Mouse (Mus musculus): ENCODE results near the gene Cdr2. TPM values are rescaled to one million over a fixed set of nuclear protein-coding genes. Genes with fewer than 3 reads are reported as not detected.
A peak's percentile ranks its signal among the peaks of the same experiment; 100 is the strongest.

The Cdr2 gene
- total and polyA plus RNA-seq, 2 experiments from 2014 or later: 4.5 to 41.5 TPM

- Histone ChIP-seq H3K4me3 (ENCODE audit: low read depth, low read length) (no peak overlapping the region), H3K27me3 (ENCODE audit: control insufficient read depth, insufficient read depth, low read length) (no peaks in the 10 kb centered on the region), H3K9me3 (replicated peaks; ENCODE audit: control insufficient read depth, low read length) (no peaks in the 10 kb centered on the region), H3K4me2 (ENCODE audit: low read depth, low read length) (no peak overlapping the region), H3K27ac (ENCODE audit: low read depth) (no peak overlapping the region), H3K36me3 (replicated peaks; ENCODE audit: control insufficient read depth, insufficient read depth, low read length) (peaks cover 86% of the 10 kb centered on the region), H3K9ac (replicated peaks; ENCODE audit: low read depth, low read length) (no peak overlapping the region), H3K4me1 (ENCODE audit: control insufficient read depth, insufficient read depth) (no peaks in the 10 kb centered on the region)
- DNase-seq (ENCODE audit: low spot score) (peak; percentile 64), ATAC-seq (ENCODE audit: insufficient read depth, low read depth) (peak; percentile 65; the same call in 1 of the 2 replicates)
- 28% methylated on average over 5 of the region's 5 CpGs for WGBS
- no peak for TF ChIP-seq EP300 (IDR thresholded peaks at IDR 0.05; ENCODE audit: low read depth)
- peak; percentile 83 for TF ChIP-seq CTCF (IDR thresholded peaks at IDR 0.05; ENCODE audit: low read depth)
These were observed 47.4 kb downstream of the Cdr2 start for GRCm38 (mm10) chr7:120934716-120935115.

- WGBS: 79% methylated on average over 5 of the region's 5 CpGs
- no peaks in the 10 kb centered on the region for H3K9me3 ChIP-seq (replicated peaks; ENCODE audit: control insufficient read depth, low read length)
- H3K9ac ChIP-seq (replicated peaks; ENCODE audit: low read depth, low read length): no peak overlapping the region
- no peak for DNase-seq (ENCODE audit: low spot score)
- no peak overlapping the region for H3K4me3 ChIP-seq (ENCODE audit: low read depth, low read length)
- peaks cover 86% of the 10 kb centered on the region for H3K36me3 ChIP-seq (replicated peaks; ENCODE audit: control insufficient read depth, insufficient read depth, low read length)
- TF ChIP-seq EP300 (IDR thresholded peaks at IDR 0.05; ENCODE audit: low read depth) (no peak), CTCF (IDR thresholded peaks at IDR 0.05; ENCODE audit: low read depth) (no peak)
- H3K4me2 ChIP-seq (ENCODE audit: low read depth, low read length): no peak overlapping the region
- H3K27me3 ChIP-seq (ENCODE audit: control insufficient read depth, insufficient read depth, low read length): no peaks in the 10 kb centered on the region
- no peak for ATAC-seq (ENCODE audit: insufficient read depth, low read depth)
- H3K27ac ChIP-seq (ENCODE audit: low read depth): no peak overlapping the region
- H3K4me1 ChIP-seq (ENCODE audit: control insufficient read depth, insufficient read depth): no peaks in the 10 kb centered on the region
These were observed 48.4 kb downstream of the Cdr2 start for GRCm38 (mm10) chr7:120933680-120934195.

DNA sequence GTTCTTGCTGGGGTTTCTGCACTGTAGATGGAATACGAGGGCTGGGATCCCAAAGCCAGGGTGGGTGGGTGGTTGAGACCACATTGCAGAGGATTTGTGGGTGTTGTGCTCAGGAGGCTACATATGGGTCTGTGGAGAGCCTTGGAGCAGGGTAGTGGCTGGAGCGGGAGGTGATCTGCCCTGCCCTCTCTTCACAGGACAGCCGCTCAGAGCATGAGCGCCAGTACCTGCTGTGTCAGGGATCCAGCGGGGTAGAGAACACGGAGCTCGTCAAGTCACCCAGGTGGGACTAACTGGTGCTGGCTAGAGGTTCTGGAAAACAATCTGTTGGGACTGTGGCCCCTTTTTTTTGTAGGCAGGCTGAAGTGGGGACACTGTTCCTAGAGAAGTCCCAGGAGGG lies 49.0 kb downstream of the Cdr2 start:
- Histone ChIP-seq H3K27ac (ENCODE audit: low read depth) (no peak overlapping the region), H3K4me1 (ENCODE audit: control insufficient read depth, insufficient read depth) (no peaks in the 10 kb centered on the region), H3K9me3 (replicated peaks; ENCODE audit: control insufficient read depth, low read length) (no peaks in the 10 kb centered on the region), H3K9ac (replicated peaks; ENCODE audit: low read depth, low read length) (no peak overlapping the region), H3K27me3 (ENCODE audit: control insufficient read depth, insufficient read depth, low read length) (no peaks in the 10 kb centered on the region), H3K4me3 (ENCODE audit: low read depth, low read length) (no peak overlapping the region), H3K36me3 (replicated peaks; ENCODE audit: control insufficient read depth, insufficient read depth, low read length) (peaks cover 86% of the 10 kb centered on the region), H3K4me2 (ENCODE audit: low read depth, low read length) (no peak overlapping the region)
- no peak for ATAC-seq (ENCODE audit: insufficient read depth, low read depth)
- TF ChIP-seq CTCF (IDR thresholded peaks at IDR 0.05; ENCODE audit: low read depth): no peak
- no peak for TF ChIP-seq EP300 (IDR thresholded peaks at IDR 0.05; ENCODE audit: low read depth)
- WGBS: 91% methylated on average over 7 of the region's 7 CpGs
- no peak for DNase-seq (ENCODE audit: low spot score)

- TF ChIP-seq EP300 (IDR thresholded peaks at IDR 0.05; ENCODE audit: low read depth): no peak
- TF ChIP-seq CTCF (IDR thresholded peaks at IDR 0.05; ENCODE audit: low read depth): no peak
- WGBS: 8% methylated on average over 10 of the region's 10 CpGs
- 0 out of 2 replicates have a peak, but pooled peaks cover under 1% of the 10 kb centered on the region for H3K36me3 ChIP-seq (replicated peaks; ENCODE audit: control insufficient read depth, insufficient read depth, low read length)
- no peaks in the 10 kb centered on the region for H3K27me3 ChIP-seq (ENCODE audit: control insufficient read depth, insufficient read depth, low read length)
- DNase-seq (ENCODE audit: low spot score) (peak; percentile 67), ATAC-seq (ENCODE audit: insufficient read depth, low read depth) (peak; percentile 24; the same call in 1 of the 2 replicates)
- H3K27ac ChIP-seq (ENCODE audit: low read depth): peak overlapping the region; percentile 87; the same call in 1 of the 2 replicates
- H3K4me1 ChIP-seq (ENCODE audit: control insufficient read depth, insufficient read depth): peaks cover 7% of the 10 kb centered on the region; the same call in 1 of the 2 replicates
- peak overlapping the region; percentile 94 for H3K4me3 ChIP-seq (ENCODE audit: low read depth, low read length)
- H3K9ac ChIP-seq (replicated peaks; ENCODE audit: low read depth, low read length): peak overlapping the region; percentile 88
- no peaks in the 10 kb centered on the region for H3K9me3 ChIP-seq (replicated peaks; ENCODE audit: control insufficient read depth, low read length)
- peak overlapping the region; percentile 83 for H3K4me2 ChIP-seq (ENCODE audit: low read depth, low read length)
These were observed 63.6 kb downstream of the Cdr2 start for GRCm38 (mm10) chr7:120918526-120918962.

DNA sequence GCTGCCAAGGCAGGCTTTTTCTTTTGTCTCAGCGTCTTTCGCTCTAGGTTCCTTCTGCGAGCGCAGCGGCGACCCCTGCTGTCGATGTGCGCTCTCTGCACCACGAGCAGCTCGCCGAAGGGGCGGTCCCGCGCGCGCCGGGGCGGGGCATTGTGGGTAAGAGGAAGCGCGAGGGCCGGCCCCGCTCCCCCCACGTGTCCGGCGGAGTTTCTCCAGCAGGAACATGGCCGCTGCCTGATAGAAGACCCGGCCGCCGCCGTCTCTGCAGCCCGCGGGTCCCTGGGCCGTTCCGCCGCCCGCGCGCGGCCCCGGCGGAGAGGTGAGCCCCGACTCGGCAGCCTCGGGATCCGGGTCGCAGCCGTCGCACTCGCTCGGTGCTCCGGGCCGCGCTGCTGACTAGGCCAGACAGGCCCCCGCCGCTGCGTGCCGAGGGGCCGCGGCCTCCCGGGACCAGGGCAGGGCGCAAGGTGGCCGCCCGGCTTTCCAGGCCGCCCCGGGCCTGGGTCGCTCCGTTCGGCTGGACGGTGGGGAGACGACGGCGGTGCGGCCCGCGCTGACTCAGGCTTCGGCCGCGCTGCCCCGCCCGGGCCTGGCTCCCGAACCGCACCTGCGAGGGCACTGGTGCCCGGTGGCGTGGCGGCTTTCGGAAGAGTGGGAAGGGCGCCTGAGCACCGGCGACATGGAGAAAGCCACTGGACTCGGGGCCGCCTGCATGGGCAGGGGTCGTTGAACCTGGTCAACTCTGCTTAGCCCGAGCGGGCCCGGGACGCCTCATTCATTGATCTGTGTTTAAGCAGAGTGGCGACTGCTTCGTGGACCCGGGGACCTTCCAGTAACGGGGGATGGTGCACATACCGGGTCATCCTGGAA lies 64.3 kb downstream of the Cdr2 start, which contains the start of gene Polr3e:
Polr3e (plus strand) TSS at position 153 of the 870 bp plus-strand sequence.
- peak within 1 kb of the TSS; percentile 83 for H3K4me2 ChIP-seq (ENCODE audit: low read depth, low read length)
- peaks cover 7% of the 10 kb centered on the region; the same call in 1 of the 2 replicates for H3K4me1 ChIP-seq (ENCODE audit: control insufficient read depth, insufficient read depth)
- H3K27ac ChIP-seq (ENCODE audit: low read depth): peak within 1 kb of the TSS; percentile 87
- H3K9me3 ChIP-seq (replicated peaks; ENCODE audit: control insufficient read depth, low read length): no peaks in the 10 kb centered on the region
- ATAC-seq (ENCODE audit: insufficient read depth, low read depth) (peak; percentile 95), DNase-seq (ENCODE audit: low spot score) (peak; percentile 94)
- WGBS: under 1% methylated on average over 99 of the region's 102 CpGs
- H3K27me3 ChIP-seq (ENCODE audit: control insufficient read depth, insufficient read depth, low read length): no peaks in the 10 kb centered on the region
- peak within 1 kb of the TSS; percentile 94 for H3K4me3 ChIP-seq (ENCODE audit: low read depth, low read length)
- H3K9ac ChIP-seq (replicated peaks; ENCODE audit: low read depth, low read length): peak within 1 kb of the TSS; percentile 88
- TF ChIP-seq EP300 (IDR thresholded peaks at IDR 0.05; ENCODE audit: low read depth) (peak; percentile 69; the same call in 1 of the 2 replicates), CTCF (IDR thresholded peaks at IDR 0.05; ENCODE audit: low read depth) (peak; percentile 92)
- H3K36me3 ChIP-seq (replicated peaks; ENCODE audit: control insufficient read depth, insufficient read depth, low read length): no peaks in the 10 kb centered on the region
